Mouse (Mus musculus) bone marrow macrophage, adult 2 months (primary cell): ENCODE data around the gene Ndp.

Experiments
- CTCF ChIP-seq: IDR thresholded peaks from 2 replicates; pipeline ENCODE4 v1.5.1; 2012; ENCODE audit warnings: low read depth, mild to moderate bottlenecking, low read length, moderate library complexity
- POLR2A ChIP-seq: IDR thresholded peaks from 2 replicates; pipeline ENCODE4 v1.6.1; 2012; ENCODE audit warnings: mild to moderate bottlenecking, low read depth, low read length, borderline replicate concordance

DNA sequence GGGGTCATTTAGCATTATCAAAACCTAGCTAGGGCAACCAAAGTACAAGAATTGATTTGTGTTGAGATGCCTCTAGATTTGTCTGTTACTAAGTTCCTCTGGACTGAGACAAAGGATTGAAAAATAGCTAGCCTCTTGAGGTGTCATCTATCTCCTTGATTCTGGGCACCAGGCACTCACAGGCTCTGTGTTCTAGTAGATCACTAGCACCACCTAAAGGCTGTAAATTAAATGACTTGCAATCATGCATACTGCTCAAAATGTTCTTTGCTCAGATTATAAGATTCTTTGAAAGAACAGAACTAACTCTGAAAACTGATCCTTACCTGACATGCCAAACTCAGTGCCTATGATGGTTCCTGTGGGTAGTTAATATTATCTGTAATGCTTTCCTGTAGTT lies 51.3 kb downstream of the Ndp start:
- TF ChIP-seq POLR2A = no peak
- no peak for TF ChIP-seq CTCF
